Mouse (Mus musculus) activated CD4-positive, CD25-positive, alpha-beta regulatory T cell, adult 9 weeks (primary cell): ENCODE results near the gene Cdh20. TPM values are rescaled to one million over a fixed set of nuclear protein-coding genes. Genes with fewer than 3 reads are reported as not detected.

Source experiments
- polyA plus RNA-seq: library from polyadenylated mRNA; unstranded; fragments of 100-300 nt; shearing (Covaris generic); gene quantifications from one replicate; pipeline ENCODE4 v1.2.1, GENCODE M21; 2017

The Cdh20 gene
- not detected for polyA plus RNA-seq

GRCm38 (mm10) chr1:104768371-104769249 is at the start of gene Cdh20:
TSS of gene Cdh20 (plus strand) at chr1:104768529.

